Mouse (Mus musculus) heart, adult 2 months (tissue): ENCODE measurements at regions not wholly inside any gene's neighbourhood (a gene's known extent, or its start where the extent isn't known, plus 50 kb on each side); places are given as distances from the start of the nearest gene placed in this dataset.
A peak's percentile ranks its signal among the peaks of the same experiment; 100 is the strongest.

ENCODE experiments used
- DNase-seq, 2 experiments: peaks; one replicate each; pipeline ENCODE4 v3.0.0; 2021
- H3K27ac ChIP-seq: fragments of 200-600 bp; 2 replicates; pipeline ENCODE4 v1.8.1; 2022
- H3K27me3 ChIP-seq: fragments of 200-500 bp; 2 replicates; pipeline ENCODE4 v1.6.1; 2012; ENCODE audit warnings: mild to moderate bottlenecking, low read length, inconsistent platforms, mixed read lengths; ENCODE audit not compliant: control insufficient read depth, insufficient read depth
- H3K36me3 ChIP-seq: fragments of 200-500 bp; 2 replicates; pipeline ENCODE4 v1.6.1; 2012; ENCODE audit warnings: low read length, inconsistent platforms; ENCODE audit not compliant: control insufficient read depth, insufficient read depth
- H3K4me1 ChIP-seq: fragments of 200-500 bp; 2 replicates; pipeline ENCODE4 v1.6.1; 2011; ENCODE audit warnings: low read length; ENCODE audit not compliant: control insufficient read depth, insufficient read depth
- H3K4me3 ChIP-seq: fragments of 200-600 bp; 2 replicates; pipeline ENCODE4 v1.8.1; 2022
- H3K79me2 ChIP-seq: fragments of 200-500 bp; replicated peaks from 2 replicates; pipeline ENCODE4 v1.6.1; 2012; ENCODE audit warnings: mild to moderate bottlenecking, inconsistent platforms, low read length, moderate library complexity, mixed read lengths; ENCODE audit not compliant: control insufficient read depth, insufficient read depth
- H3K9ac ChIP-seq: fragments of 200-500 bp; 2 replicates; pipeline ENCODE4 v1.6.1; 2012; ENCODE audit warnings: low read depth, mild to moderate bottlenecking, control low read depth, inconsistent platforms, low read length, mixed read lengths
- CTCF ChIP-seq: fragments of 200-600 bp; IDR thresholded peaks from 2 replicates; pipeline ENCODE4 v1.8.1; 2022; ENCODE audit warnings: antibody characterized with exemption, mild to moderate bottlenecking, moderate library complexity
- EP300 ChIP-seq: fragments of 200-500 bp; IDR thresholded peaks from 2 replicates; pipeline ENCODE4 v1.6.1; 2011; ENCODE audit warnings: low read depth, low read length, control low read depth; ENCODE audit not compliant: insufficient read depth
- POLR2A ChIP-seq: fragments of 200-500 bp; IDR thresholded peaks from 2 replicates; pipeline ENCODE4 v1.6.1; 2011; ENCODE audit warnings: mild to moderate bottlenecking, low read depth, low read length, control low read depth; ENCODE audit not compliant: insufficient read depth
- WGBS: fragments of 180-500 bp; shearing (Covaris S2); methylation state at CpG from one replicate; pipeline ENCODE4 v1.1.7; 2018; 5-methylcytosine and 5-hydroxymethylcytosine counted together
- intact Hi-C: fragments of 180-260 bp; cut with DNase I; formaldehyde crosslinking; loops from one replicate; pipeline ENCODE4 v1.15.1; 2025

DNA sequence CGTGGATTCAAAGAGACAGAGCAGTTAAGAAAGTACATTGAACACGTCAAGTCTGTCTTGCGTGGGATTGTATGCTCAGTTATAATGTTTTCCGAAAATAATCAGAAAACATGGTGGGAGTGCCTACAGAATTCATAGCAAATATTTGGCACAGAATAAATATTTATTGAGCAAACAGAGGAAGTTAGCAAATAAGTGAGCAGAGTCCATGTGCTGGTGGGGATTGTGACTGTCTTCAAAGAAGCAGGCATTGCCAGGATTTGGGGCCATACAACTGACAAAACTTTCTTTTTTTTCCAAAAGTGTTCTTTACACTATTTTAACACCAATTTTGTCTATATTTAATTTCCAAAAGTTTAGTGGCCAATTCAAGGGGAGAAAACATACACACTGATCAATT lies 1729.8 kb downstream of the AI429214 start:
- Histone ChIP-seq H3K9ac (no peak overlapping the region), H3K27me3 (no peaks in the 10 kb centered on the region), H3K4me1 (no peaks in the 10 kb centered on the region), H3K27ac (no peak overlapping the region), H3K36me3 (no peaks in the 10 kb centered on the region), H3K79me2 (no peaks in the 10 kb centered on the region), H3K4me3 (no peak overlapping the region)
- WGBS = 90% methylated on average over 4 of the region's 4 CpGs
- DNase-seq = no peak
- intact Hi-C loops = no loop called here
- TF ChIP-seq CTCF (no peak), POLR2A (no peak), EP300 (no peak)

- no peaks in the 10 kb centered on the region for H3K36me3 ChIP-seq
- H3K4me3 ChIP-seq = no peak overlapping the region
- no peaks in the 10 kb centered on the region for H3K27me3 ChIP-seq
- no peak for DNase-seq
- no peaks in the 10 kb centered on the region for H3K79me2 ChIP-seq
- no peak for TF ChIP-seq CTCF
- no peak for TF ChIP-seq EP300
- TF ChIP-seq POLR2A = no peak
- no peak overlapping the region for H3K27ac ChIP-seq
- no peaks in the 10 kb centered on the region for H3K4me1 ChIP-seq
- H3K9ac ChIP-seq = no peak overlapping the region
- intact Hi-C loops = no loop called here
- 73% methylated on average over 5 of the region's 5 CpGs for WGBS
Observed at GRCm38 (mm10) chr8:38725257-38725656, 1731.9 kb downstream of the AI429214 start.

DNA sequence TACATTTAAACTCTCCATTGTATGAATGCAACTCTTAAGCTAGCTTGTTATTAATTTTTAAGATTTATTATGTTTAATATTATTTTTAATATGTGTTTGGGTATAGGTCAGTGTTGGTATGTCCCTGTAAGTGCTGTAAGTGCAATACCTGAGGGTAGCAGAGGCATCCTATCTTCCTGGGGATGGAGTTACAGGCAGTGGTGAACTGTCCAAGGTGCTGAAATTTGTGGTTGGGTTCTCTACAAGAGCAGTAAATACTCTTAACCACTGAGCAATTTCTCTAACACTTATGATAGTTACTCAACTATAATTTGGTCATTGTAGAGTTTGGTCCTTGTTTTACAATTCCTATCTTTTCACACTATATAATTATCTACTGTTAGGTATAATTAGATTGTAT lies 1753.7 kb downstream of the AI429214 start:
- Histone ChIP-seq H3K36me3 (no peaks in the 10 kb centered on the region), H3K27ac (no peak overlapping the region), H3K4me3 (no peak overlapping the region), H3K4me1 (no peaks in the 10 kb centered on the region), H3K9ac (no peak overlapping the region), H3K27me3 (no peaks in the 10 kb centered on the region), H3K79me2 (no peaks in the 10 kb centered on the region)
- no peak for DNase-seq
- intact Hi-C loops = no loop called here
- no peak for TF ChIP-seq POLR2A
- 0 out of 2 replicates have a peak, but pooled peaks have one; percentile 2 for TF ChIP-seq CTCF

- no peak for TF ChIP-seq POLR2A
- TF ChIP-seq EP300 = no peak
- no peak for TF ChIP-seq CTCF
- intact Hi-C loops = no loop called here
- 69% methylated on average over 5 of the region's 5 CpGs for WGBS
- DNase-seq = no peak
- Histone ChIP-seq H3K4me1 (no peaks in the 10 kb centered on the region), H3K36me3 (no peaks in the 10 kb centered on the region), H3K27me3 (no peaks in the 10 kb centered on the region), H3K4me3 (no peak overlapping the region), H3K27ac (no peak overlapping the region), H3K79me2 (no peaks in the 10 kb centered on the region), H3K9ac (no peak overlapping the region)
Observed at GRCm38 (mm10) chr8:38766626-38767226, 1773.3 kb downstream of the AI429214 start.

DNA sequence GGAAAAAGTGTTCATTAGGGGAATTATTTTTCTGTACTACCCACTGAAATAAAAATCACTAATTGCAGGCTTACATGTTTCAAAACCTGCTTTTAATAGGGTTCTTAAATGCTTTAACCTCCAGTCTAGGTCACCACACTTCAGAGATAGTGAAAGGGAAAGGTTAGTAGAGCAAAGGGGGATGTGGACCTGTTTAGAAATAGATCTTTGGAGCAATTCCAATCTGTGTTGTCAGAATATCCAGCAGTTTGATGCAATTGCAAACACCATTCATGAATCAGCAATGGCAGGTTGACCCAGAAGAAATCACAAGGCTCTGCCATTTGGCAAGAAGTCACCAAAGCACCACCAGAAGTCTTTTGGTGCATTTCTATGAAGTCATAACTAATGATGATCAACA lies 1819.1 kb downstream of the AI429214 start:
- H3K27me3 ChIP-seq = no peaks in the 10 kb centered on the region

DNA sequence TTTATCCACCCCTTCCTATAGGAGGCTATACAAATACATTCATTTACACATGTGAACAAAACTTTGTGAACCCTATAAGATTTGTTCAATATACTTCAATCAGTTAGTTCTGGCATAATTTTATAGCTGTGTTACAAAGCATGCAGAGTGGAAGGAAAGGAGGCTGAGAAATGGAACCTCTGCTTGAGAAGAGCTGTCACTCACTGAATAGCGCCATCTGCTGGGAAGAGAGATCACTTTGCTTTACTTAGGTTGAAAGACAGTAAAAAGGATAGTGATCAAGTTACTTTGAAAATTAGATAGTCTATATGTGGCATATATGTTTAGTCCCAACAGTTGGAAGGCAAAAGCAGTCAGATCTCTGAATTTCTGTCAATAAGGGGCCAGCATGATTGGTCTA lies 1824.8 kb downstream of the AI429214 start:
- peak; percentile 60 for TF ChIP-seq CTCF
- no peak for TF ChIP-seq POLR2A
- no peak for TF ChIP-seq EP300
- intact Hi-C loops = no loop called here
- Histone ChIP-seq H3K4me1 (no peaks in the 10 kb centered on the region), H3K9ac (no peak overlapping the region), H3K4me3 (no peak overlapping the region), H3K27ac (no peak overlapping the region), H3K27me3 (no peaks in the 10 kb centered on the region), H3K36me3 (no peaks in the 10 kb centered on the region), H3K79me2 (no peaks in the 10 kb centered on the region)
- WGBS = 35% methylated on average over 1 of the region's 1 CpGs
- no peak for DNase-seq

More for the DNA sequence above, 1819.1 kb downstream of the AI429214 start:
- H3K36me3 ChIP-seq = no peaks in the 10 kb centered on the region
- DNase-seq = no peak
- H3K9ac ChIP-seq = no peak overlapping the region
- TF ChIP-seq CTCF = no peak
- TF ChIP-seq POLR2A = no peak
- no peak for TF ChIP-seq EP300
- H3K4me1 ChIP-seq = no peaks in the 10 kb centered on the region
- intact Hi-C loops = no loop called here
- no peaks in the 10 kb centered on the region for H3K79me2 ChIP-seq
- no peak overlapping the region for H3K27ac ChIP-seq
- no peak overlapping the region for H3K4me3 ChIP-seq
